Mouse (Mus musculus): ENCODE measurements around the gene Relt.
A peak's percentile ranks its signal among the peaks of the same experiment; 100 is the strongest.

GRCm38 (mm10) chr7:100862828-100863638 is at the start of gene Relt:
- TF ChIP-seq TCF12 (IDR thresholded peaks at IDR 0.05; ENCODE audit: low read depth, low read length) = peak; percentile 79
- TF ChIP-seq POLR2A (IDR thresholded peaks at IDR 0.05; ENCODE audit: low read depth, low read length) = peak; percentile 99
- 0 out of 2 replicates have a peak, but pooled peaks have one; percentile 19 for TF ChIP-seq ETS1 (conservative IDR thresholded peaks at IDR 0.05; ENCODE audit: low read depth, low read length)
- TF ChIP-seq CHD2 (IDR thresholded peaks at IDR 0.05; ENCODE audit: low read length) = no peak
- peak in 1 of 2 experiments; percentile 79; a peak in 3 of 4 replicates for TF ChIP-seq CTCF (conservative IDR thresholded peaks at IDR 0.05 in 1 of 2, IDR thresholded peaks at IDR 0.05 in 1 of 2; ENCODE audit: low read depth in 2 of 2, low read length in 2 of 2)
- TF ChIP-seq NRF1 (IDR thresholded peaks at IDR 0.05; ENCODE audit: low read depth, low read length) = peak; percentile 67
- TF ChIP-seq E2F4 (IDR thresholded peaks at IDR 0.05; ENCODE audit: insufficient replicate concordance, low read depth, low read length) = 0 out of 2 replicates have a peak, but pooled peaks have one; percentile 83
- TF ChIP-seq JUND (conservative IDR thresholded peaks at IDR 0.05; ENCODE audit: low read depth, low read length) = no peak
- peak; percentile 51; the same call in 1 of the 2 replicates for TF ChIP-seq POLR2AphosphoS2 (IDR thresholded peaks at IDR 0.05; ENCODE audit: low read depth, low read length)
- TF ChIP-seq MAZ (IDR thresholded peaks at IDR 0.05; ENCODE audit: low read depth, low read length) = peak; percentile 69; the same call in 1 of the 2 replicates
- TF ChIP-seq CHD1 (IDR thresholded peaks at IDR 0.05; ENCODE audit: low read depth, low read length) = no peak
- TF ChIP-seq GABPA (IDR thresholded peaks at IDR 0.05; ENCODE audit: insufficient replicate concordance, low read depth, low read length) = no peak
- TF ChIP-seq BHLHE40 (IDR thresholded peaks at IDR 0.05; ENCODE audit: low read depth, low read length) = peak; percentile 71

Data from CH12.LX (cell line).